Mouse (Mus musculus): Measurements from ENCODE around the gene Slc5a9.

DNA sequence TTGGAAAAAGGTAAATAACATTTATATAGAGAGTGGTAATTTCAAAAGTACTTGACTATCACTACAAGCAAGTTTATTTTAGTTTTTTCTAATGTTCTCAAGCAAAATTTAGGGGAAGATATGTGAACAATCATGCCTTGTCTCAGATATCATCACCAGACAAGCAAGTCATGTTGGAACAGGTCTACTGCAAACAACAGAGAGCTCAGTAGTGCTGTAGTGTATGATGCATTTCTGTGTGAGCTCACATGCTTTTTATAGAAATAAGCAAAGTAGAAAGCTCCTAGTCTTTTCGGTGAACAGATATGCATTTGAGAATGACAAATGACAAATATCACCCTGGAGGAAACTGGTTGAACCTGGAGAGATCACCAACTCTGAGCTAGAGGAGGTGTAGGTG is 16.4 kb upstream of the Slc5a9 start, which contains the start of gene Skint8:
- no peak for TF ChIP-seq POLR2A (IDR thresholded peaks at IDR 0.05; ENCODE audit: borderline replicate concordance, extremely low read depth, insufficient read depth, insufficient read length, poor library complexity, severe bottlenecking)
- no peak for TF ChIP-seq CTCF (IDR thresholded peaks at IDR 0.05; ENCODE audit: borderline replicate concordance, extremely low read depth, insufficient read depth, insufficient read length)

Data from brain, embryonic 14.5 days (tissue).